Mouse (Mus musculus) forebrain, embryonic 11.5 days (tissue): ENCODE results near the gene Dennd2a. TPM values are rescaled to one million over a fixed set of nuclear protein-coding genes. Genes with fewer than 3 reads are reported as not detected.
A peak's percentile ranks its signal among the peaks of the same experiment; 100 is the strongest.
"Not testable (repeated sequence)": the region's sequence is repeated elsewhere in the genome, so short reads cannot be mapped to it uniquely, and the experiment has no call there.

Source experiments
- ATAC-seq: fragments of 200-750 bp; cut with Nextera tagmentation; replicated peaks from 2 replicates; pipeline ENCODE4 v1.8.0; 2017; ENCODE audit warnings: moderate TSS enrichment; ENCODE audit not compliant: low FRiP score
- DNase-seq: peaks from one replicate; pipeline ENCODE4 v3.0.0-alpha.2; 2017; ENCODE audit warnings: low spot score
- H3K27ac ChIP-seq: fragments of 300-500 bp; sonication (generic); 2 replicates; pipeline ENCODE4 v1.5.1; 2014; ENCODE audit warnings: low read depth, low read length
- H3K27me3 ChIP-seq: fragments of 300-500 bp; sonication (generic); 2 replicates; pipeline ENCODE4 v1.6.1; 2014; ENCODE audit warnings: mild to moderate bottlenecking, low read length, mixed read lengths; ENCODE audit not compliant: control insufficient read depth, insufficient read depth
- H3K36me3 ChIP-seq: fragments of 300-500 bp; sonication (generic); 2 replicates; pipeline ENCODE4 v1.6.1; 2014; ENCODE audit warnings: mild to moderate bottlenecking, low read length, moderate library complexity, mixed read lengths; ENCODE audit not compliant: control insufficient read depth, insufficient read depth
- H3K4me1 ChIP-seq: fragments of 300-500 bp; sonication (generic); replicated peaks from 2 replicates; pipeline ENCODE4 v1.6.1; 2014; ENCODE audit warnings: low read length, mixed read lengths; ENCODE audit not compliant: control insufficient read depth, insufficient read depth
- H3K4me2 ChIP-seq: fragments of 300-500 bp; sonication (generic); 2 replicates; pipeline ENCODE4 v1.6.1; 2014; ENCODE audit warnings: low read depth, mild to moderate bottlenecking, low read length, moderate library complexity, mixed read lengths; ENCODE audit not compliant: severe bottlenecking
- H3K4me3 ChIP-seq: fragments of 300-500 bp; sonication (generic); 2 replicates; pipeline ENCODE4 v1.5.1; 2014; ENCODE audit warnings: low read depth, low read length
- H3K9ac ChIP-seq: fragments of 300-500 bp; sonication (generic); 2 replicates; pipeline ENCODE4 v1.6.1; 2014; ENCODE audit warnings: low read length
- H3K9me3 ChIP-seq: fragments of 300-500 bp; sonication (generic); 2 replicates; pipeline ENCODE4 v1.6.1; 2016; ENCODE audit warnings: low read length, mixed read lengths; ENCODE audit not compliant: control insufficient read depth
- WGBS: fragments of 180-500 bp; shearing (Covaris S2); extraction: QIAGEN DNeasy Blood & Tissue Kit; methylation state at CpG from one replicate; pipeline ENCODE4 v1.1.7; 2014; 5-methylcytosine and 5-hydroxymethylcytosine counted together
- polyA plus RNA-seq: library from polyadenylated mRNA; unstranded; fragments of >200 nt; fragmentation: Nextera tagmentation; extraction: Ambion mirVana; gene quantifications from 2 replicates; pipeline ENCODE4 v1.2.1, GENCODE M21; 2014

Gene Dennd2a
- polyA plus RNA-seq, 1 experiment from 2014 or later: 42.5 TPM

DNA sequence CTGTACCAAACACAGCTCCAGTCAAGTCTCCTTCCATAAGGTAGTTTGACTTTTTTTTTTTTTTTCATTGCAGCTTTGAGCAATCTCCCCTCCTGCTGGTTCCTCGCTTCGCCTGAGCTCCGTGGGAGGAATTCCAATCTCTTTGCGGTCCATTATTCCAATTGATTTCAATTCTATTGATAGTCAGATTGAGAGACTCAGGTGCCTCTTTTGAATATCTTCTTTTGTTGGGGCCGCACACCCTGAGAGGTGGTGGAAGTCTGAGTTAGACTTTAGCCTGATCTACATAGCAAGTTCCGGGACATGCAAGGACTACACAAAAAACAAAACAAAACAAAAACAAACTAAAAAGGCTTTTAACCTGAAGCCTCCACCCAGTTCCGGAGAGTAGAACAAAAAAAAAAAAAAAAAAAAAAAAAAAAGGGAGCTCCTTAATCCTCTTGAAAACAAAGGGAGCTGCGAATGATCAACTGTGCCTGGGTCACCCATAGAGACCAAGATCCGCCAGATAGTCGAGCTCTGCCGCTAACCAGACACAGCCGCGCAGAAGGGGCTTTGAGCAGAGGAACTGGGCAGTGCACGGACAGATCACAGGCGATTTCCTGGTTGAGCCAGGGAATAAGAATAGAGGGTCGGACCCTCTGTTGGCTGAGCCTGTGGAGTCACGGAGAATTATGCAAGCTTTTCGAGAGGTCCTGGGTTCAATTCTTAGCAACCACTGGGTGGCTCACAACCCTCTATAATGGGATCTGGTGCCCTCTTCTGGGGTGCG is 111.7 kb downstream of the Dennd2a start:
- Histone ChIP-seq H3K4me3 (no peak overlapping the region), H3K27me3 (no peaks in the 10 kb centered on the region), H3K4me2 (peak overlapping the region; percentile 3; the same call in 1 of the 2 replicates), H3K36me3 (no peaks in the 10 kb centered on the region), H3K9ac (no peak overlapping the region), H3K27ac (no peak overlapping the region), H3K9me3 (no peaks in the 10 kb centered on the region), H3K4me1 (no peaks in the 10 kb centered on the region; the same call in 1 of the 2 replicates)
- 0 out of 2 replicates have a peak, but pooled peaks have one; percentile 46 for ATAC-seq
- WGBS: 2% methylated on average over 19 of the region's 19 CpGs
- DNase-seq: peak; percentile 63

DNA sequence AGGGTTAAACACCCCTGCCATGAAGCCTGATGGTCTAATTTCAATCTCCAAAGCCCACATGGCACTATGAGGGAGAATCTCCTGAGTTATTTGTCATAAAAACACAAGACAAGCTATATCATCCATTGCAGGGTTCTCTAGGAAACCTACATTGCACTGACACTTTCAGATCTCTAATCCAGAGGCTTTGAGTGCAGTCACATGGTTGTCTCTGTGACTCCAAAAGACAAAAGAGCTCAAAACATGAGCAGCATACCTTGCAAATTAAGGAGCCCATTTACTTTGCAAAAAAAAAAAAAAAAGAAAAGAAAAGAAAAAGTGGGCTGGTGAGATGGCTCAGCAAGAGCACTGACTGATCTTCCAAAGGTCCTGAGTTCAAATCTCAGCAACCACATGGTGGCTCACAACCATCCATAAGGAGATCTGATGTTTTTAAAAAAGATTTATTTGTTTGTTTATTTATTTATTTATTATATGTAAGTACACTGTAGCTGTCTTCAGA is 114.8 kb downstream of the Dennd2a start:
- Histone ChIP-seq H3K36me3 (no peaks in the 10 kb centered on the region), H3K27ac (no peak overlapping the region), H3K4me2 (no peak overlapping the region), H3K27me3 (no peaks in the 10 kb centered on the region), H3K4me1 (no peaks in the 10 kb centered on the region; the same call in 1 of the 2 replicates), H3K9ac (no peak overlapping the region), H3K4me3 (no peak overlapping the region), H3K9me3 (no peaks in the 10 kb centered on the region)
- DNase-seq (no peak), ATAC-seq (no peak)

DNA sequence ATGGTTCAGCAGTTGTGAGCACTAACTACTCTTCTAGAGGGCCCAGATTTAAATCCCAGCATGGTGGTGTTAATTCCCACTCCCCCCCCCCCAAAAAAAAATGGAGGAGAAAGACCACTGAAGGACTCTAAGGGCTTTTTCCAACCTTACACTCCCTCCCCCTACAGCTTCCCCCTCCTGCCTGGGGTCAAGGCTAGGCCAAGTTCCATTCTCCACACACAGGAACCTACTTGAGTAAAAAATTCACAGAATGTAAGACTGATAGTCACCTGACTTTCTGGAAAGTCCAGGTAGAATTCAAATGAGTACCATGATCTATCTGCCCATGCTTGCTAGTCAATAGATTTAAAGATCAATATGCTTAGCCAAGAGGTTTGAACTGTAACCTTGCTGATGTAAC is 117.5 kb downstream of the Dennd2a start:
- no peak overlapping the region for H3K4me3 ChIP-seq
- no peak for ATAC-seq
- no peak overlapping the region for H3K4me2 ChIP-seq
- no peaks in the 10 kb centered on the region for H3K4me1 ChIP-seq
- H3K36me3 ChIP-seq: no peaks in the 10 kb centered on the region
- H3K9me3 ChIP-seq: no peaks in the 10 kb centered on the region
- no peak overlapping the region for H3K9ac ChIP-seq
- no peak for DNase-seq
- H3K27ac ChIP-seq: no peak overlapping the region
- H3K27me3 ChIP-seq: no peaks in the 10 kb centered on the region

DNA sequence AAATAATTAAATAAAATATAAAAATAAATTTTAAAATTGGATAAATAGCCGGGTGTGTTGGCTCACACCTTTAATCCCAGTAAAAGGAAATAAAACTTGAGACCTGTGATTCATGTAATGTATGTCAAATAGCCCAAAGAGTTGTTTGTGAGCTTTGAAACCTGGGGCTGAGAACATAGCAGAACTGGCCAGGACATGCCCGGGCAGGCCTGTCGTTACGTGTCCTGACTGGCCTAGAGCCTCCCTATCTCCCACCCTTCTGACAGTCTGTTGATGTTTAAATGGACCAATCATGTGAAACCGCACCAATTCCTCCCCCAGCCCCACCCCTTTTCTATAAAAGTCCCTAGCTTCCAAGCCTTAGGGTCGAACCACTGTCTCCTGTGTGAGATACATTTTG is 120.1 kb downstream of the Dennd2a start:
- H3K27ac ChIP-seq, H3K27me3 ChIP-seq, DNase-seq, H3K4me3 ChIP-seq, H3K4me2 ChIP-seq, H3K9me3 ChIP-seq, H3K36me3 ChIP-seq, H3K4me1 ChIP-seq, ATAC-seq, H3K9ac ChIP-seq: not testable (repeated sequence)
- WGBS: 92% methylated on average over 6 of the region's 6 CpGs

DNA sequence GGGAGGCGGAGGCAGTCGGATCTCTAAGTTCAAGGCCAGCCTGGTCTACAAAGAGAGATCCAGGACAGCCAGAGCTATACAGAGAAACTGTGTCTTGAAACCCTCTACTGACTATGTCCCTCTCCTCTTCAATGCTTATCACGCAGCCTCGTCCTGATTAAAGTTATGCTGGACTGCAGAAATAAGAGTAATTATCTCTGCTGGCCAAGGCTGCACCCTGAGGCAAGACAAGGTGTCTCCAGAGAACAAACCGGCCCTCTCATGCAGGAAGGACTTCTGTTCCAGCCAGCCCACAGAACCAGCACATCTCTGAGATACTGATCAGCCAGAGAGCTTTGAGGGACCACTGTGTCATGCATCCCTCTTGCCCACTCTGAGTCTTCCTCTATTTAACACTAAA is 121.8 kb downstream of the Dennd2a start:
- H3K36me3 ChIP-seq: no peaks in the 10 kb centered on the region
- 88% methylated on average over 5 of the region's 5 CpGs for WGBS

DNA sequence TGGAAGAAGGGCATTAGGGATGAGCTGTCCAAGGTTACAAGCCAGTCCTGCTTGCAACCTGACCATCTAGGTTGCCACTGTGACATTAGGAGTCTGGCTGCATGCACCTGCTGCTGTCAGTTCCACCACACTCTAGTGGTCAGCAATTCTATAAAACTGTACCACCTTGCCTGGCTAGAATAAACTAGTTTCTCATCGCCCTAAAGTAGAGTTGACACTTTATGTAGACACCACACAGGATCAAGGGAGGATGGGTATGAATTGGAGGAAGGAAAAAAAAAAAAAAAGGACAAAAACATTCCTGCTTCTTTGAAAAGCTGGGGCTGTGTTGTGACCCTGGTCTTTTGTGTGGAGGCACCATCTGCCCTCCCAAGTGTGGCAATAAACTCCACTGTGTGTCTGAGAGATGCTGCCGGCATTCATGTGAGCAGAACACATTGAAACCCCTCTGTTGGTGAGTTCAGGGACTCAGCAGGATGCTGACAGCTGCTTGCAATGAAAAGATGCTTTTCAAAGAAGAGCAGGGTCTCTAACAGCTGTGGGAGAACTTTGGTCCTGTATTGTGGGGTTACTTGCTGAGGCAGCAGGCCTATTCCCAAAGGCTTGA is 122.7 kb downstream of the Dennd2a start:
- no peak overlapping the region for H3K9ac ChIP-seq
- ATAC-seq (0 out of 2 replicates have a peak, but pooled peaks have one; percentile 56), DNase-seq (no peak)
- H3K36me3 ChIP-seq: no peaks in the 10 kb centered on the region
- H3K4me1 ChIP-seq: no peaks in the 10 kb centered on the region
- H3K4me2 ChIP-seq: no peak overlapping the region
- H3K27me3 ChIP-seq: no peaks in the 10 kb centered on the region
- no peaks in the 10 kb centered on the region for H3K9me3 ChIP-seq
- no peak overlapping the region for H3K27ac ChIP-seq
- 30% methylated on average over 2 of the region's 2 CpGs for WGBS
- H3K4me3 ChIP-seq: no peak overlapping the region

More for the DNA sequence above, 121.8 kb downstream of the Dennd2a start:
- no peaks in the 10 kb centered on the region for H3K9me3 ChIP-seq
- H3K4me1 ChIP-seq: no peaks in the 10 kb centered on the region
- ATAC-seq (no peak), DNase-seq (no peak)
- H3K4me2 ChIP-seq: no peak overlapping the region
- H3K27me3 ChIP-seq: no peaks in the 10 kb centered on the region
- no peak overlapping the region for H3K4me3 ChIP-seq
- no peak overlapping the region for H3K27ac ChIP-seq
- no peak overlapping the region for H3K9ac ChIP-seq

DNA sequence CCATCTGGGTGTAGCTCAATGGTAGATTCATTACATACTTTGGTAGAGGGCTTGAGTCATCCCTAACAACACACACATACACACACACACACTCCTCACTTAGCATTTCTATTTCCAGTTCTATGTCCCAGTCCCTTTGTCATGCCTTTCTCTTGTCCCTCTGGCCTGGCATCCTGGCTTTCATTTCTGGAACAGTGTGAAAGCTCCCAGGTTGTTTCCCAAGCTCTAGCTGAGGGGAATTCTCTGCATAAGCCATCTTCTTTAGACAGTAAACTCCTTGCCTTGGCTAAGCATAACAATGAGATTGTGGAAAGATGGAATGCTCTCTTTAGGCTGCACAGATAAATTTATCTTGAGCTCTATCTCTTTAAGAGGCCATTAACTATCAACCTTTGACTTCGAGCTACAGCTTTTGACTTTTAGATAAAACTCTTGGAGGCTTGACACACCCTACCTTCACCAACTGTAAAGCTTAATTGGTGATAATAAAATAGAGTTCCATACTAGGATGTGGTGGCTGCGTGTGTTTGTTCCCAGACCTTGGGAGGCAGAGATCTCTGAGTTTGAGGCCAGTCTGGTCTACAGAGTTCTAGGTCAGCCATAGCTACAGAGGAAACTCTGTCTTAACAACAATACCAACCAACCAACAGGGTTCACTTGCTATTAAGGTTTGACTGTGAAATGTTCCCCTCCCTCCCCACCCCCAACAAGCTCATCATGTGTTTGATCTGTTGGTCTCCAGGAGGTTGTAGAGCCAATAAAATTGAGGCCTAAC is 123.4 kb downstream of the Dennd2a start:
- no peak overlapping the region for H3K4me3 ChIP-seq
- no peak for DNase-seq
- H3K4me2 ChIP-seq: no peak overlapping the region
- H3K36me3 ChIP-seq: no peaks in the 10 kb centered on the region
- 79% methylated on average over 2 of the region's 2 CpGs for WGBS
- H3K27me3 ChIP-seq: no peaks in the 10 kb centered on the region
- H3K9ac ChIP-seq: no peak overlapping the region
- H3K9me3 ChIP-seq: no peaks in the 10 kb centered on the region
- ATAC-seq: no peak
- no peak overlapping the region for H3K27ac ChIP-seq
- H3K4me1 ChIP-seq: no peaks in the 10 kb centered on the region

DNA sequence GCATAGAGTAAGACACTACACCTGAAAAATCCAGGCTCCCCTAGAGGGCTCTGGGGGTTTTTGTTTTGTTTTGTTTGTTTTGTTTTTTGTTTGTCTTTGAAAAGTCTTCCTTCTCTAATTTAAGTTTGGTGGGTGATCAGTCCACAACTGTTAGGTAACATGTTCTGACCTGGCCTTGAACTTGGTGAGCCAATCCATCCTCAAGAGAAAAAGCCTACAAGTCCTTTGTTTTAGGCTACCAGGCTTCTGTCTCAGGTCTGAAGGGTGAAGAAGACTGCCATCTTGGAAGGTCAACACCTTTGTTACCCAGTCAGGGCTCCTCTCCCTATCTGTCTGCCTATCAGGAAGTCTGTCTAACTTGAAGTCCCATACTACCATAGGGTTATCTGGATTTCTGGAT is 124.0 kb downstream of the Dennd2a start:
- Histone ChIP-seq H3K4me3 (no peak overlapping the region), H3K9ac (no peak overlapping the region), H3K36me3 (no peaks in the 10 kb centered on the region), H3K27me3 (no peaks in the 10 kb centered on the region), H3K4me2 (no peak overlapping the region), H3K9me3 (no peaks in the 10 kb centered on the region), H3K4me1 (no peaks in the 10 kb centered on the region), H3K27ac (no peak overlapping the region)
- DNase-seq (no peak), ATAC-seq (no peak)
